Mouse (Mus musculus) forebrain, embryonic 12.5 days (tissue): Measurements from ENCODE around the gene Cnbd2. TPM values are rescaled to one million over a fixed set of nuclear protein-coding genes. Genes with fewer than 3 reads are reported as not detected.

ENCODE experiments used
- ATAC-seq: fragments of 200-750 bp; cut with Nextera tagmentation; 2 replicates; pipeline ENCODE4 v1.8.0; 2017; ENCODE audit warnings: moderate TSS enrichment; ENCODE audit not compliant: low FRiP score
- H3K27ac ChIP-seq: fragments of 300-500 bp; sonication (generic); 2 replicates; pipeline ENCODE4 v1.5.1; 2016; ENCODE audit warnings: mild to moderate bottlenecking
- H3K27me3 ChIP-seq: fragments of 300-500 bp; sonication (generic); 2 replicates; pipeline ENCODE4 v1.6.1; 2016; ENCODE audit warnings: mild to moderate bottlenecking
- H3K36me3 ChIP-seq: fragments of 300-500 bp; sonication (generic); replicated peaks from 2 replicates; pipeline ENCODE4 v1.6.1; 2016; ENCODE audit warnings: mild to moderate bottlenecking
- H3K4me1 ChIP-seq: fragments of 300-500 bp; sonication (generic); 2 replicates; pipeline ENCODE4 v1.6.1; 2016
- H3K4me2 ChIP-seq: fragments of 300-500 bp; sonication (generic); 2 replicates; pipeline ENCODE4 v1.6.1; 2016; ENCODE audit warnings: mild to moderate bottlenecking, moderate library complexity
- H3K4me3 ChIP-seq: fragments of 300-500 bp; sonication (generic); replicated peaks from 2 replicates; pipeline ENCODE4 v1.5.1; 2016; ENCODE audit warnings: mild to moderate bottlenecking
- H3K9ac ChIP-seq: fragments of 300-500 bp; sonication (generic); 2 replicates; pipeline ENCODE4 v1.6.1; 2016; ENCODE audit warnings: mild to moderate bottlenecking
- H3K9me3 ChIP-seq: fragments of 300-500 bp; sonication (generic); 2 replicates; pipeline ENCODE4 v1.6.1; 2016
- WGBS: fragments of 180-500 bp; shearing (Covaris S2); methylation state at CpG from one replicate; pipeline ENCODE4 v1.1.7; 2016; 5-methylcytosine and 5-hydroxymethylcytosine counted together
- polyA plus RNA-seq: library from polyadenylated mRNA; unstranded; fragments of >200 nt; fragmentation: Nextera tagmentation; extraction: Ambion mirVana; gene quantifications from 2 replicates; pipeline ENCODE4 v1.2.1, GENCODE M21; 2016

Cnbd2 gene
- polyA plus RNA-seq, 1 experiment from 2014 or later, result 5.2 TPM

GRCm38 (mm10) chr2:156296190-156296589 is 15.9 kb upstream of the Cnbd2 start:
- H3K4me1 ChIP-seq, result no peaks in the 10 kb centered on the region
- no peak overlapping the region for H3K27ac ChIP-seq
- no peak for ATAC-seq
- no peak overlapping the region for H3K4me3 ChIP-seq
- no peaks in the 10 kb centered on the region for H3K9me3 ChIP-seq
- H3K36me3 ChIP-seq, result peaks cover 76% of the 10 kb centered on the region
- H3K4me2 ChIP-seq, result no peak overlapping the region
- over 99% methylated on average over 3 of the region's 3 CpGs for WGBS
- no peaks in the 10 kb centered on the region for H3K27me3 ChIP-seq
- H3K9ac ChIP-seq, result no peak overlapping the region

- Histone ChIP-seq H3K4me3 (no peak overlapping the region), H3K36me3 (peaks cover 83% of the 10 kb centered on the region), H3K4me1 (no peaks in the 10 kb centered on the region), H3K4me2 (no peak overlapping the region), H3K27me3 (no peaks in the 10 kb centered on the region), H3K27ac (no peak overlapping the region), H3K9me3 (no peaks in the 10 kb centered on the region), H3K9ac (no peak overlapping the region)
- no peak for ATAC-seq
- WGBS, result 91% methylated on average over 3 of the region's 3 CpGs
Observed at GRCm38 (mm10) chr2:156297653-156298052, 14.4 kb upstream of the Cnbd2 start.

GRCm38 (mm10) chr2:156298458-156298857 is 13.6 kb upstream of the Cnbd2 start:
- 92% methylated on average over 7 of the region's 7 CpGs for WGBS

GRCm38 (mm10) chr2:156302063-156302462 is 10.0 kb upstream of the Cnbd2 start:
- H3K9me3 ChIP-seq, result no peaks in the 10 kb centered on the region
- no peaks in the 10 kb centered on the region for H3K4me1 ChIP-seq
- no peak overlapping the region for H3K4me2 ChIP-seq
- no peak overlapping the region for H3K9ac ChIP-seq
- peaks cover 79% of the 10 kb centered on the region for H3K36me3 ChIP-seq
- H3K27me3 ChIP-seq, result no peaks in the 10 kb centered on the region
- no peak for ATAC-seq
- no peak overlapping the region for H3K27ac ChIP-seq
- WGBS, result 96% methylated on average over 4 of the region's 4 CpGs
- no peak overlapping the region for H3K4me3 ChIP-seq

More at GRCm38 (mm10) chr2:156298458-156298857, 13.6 kb upstream of the Cnbd2 start:
- no peak overlapping the region for H3K4me3 ChIP-seq
- ATAC-seq, result no peak
- no peak overlapping the region for H3K9ac ChIP-seq
- peaks cover 82% of the 10 kb centered on the region for H3K36me3 ChIP-seq
- H3K4me1 ChIP-seq, result no peaks in the 10 kb centered on the region
- no peaks in the 10 kb centered on the region for H3K9me3 ChIP-seq
- H3K4me2 ChIP-seq, result no peak overlapping the region
- no peak overlapping the region for H3K27ac ChIP-seq
- no peaks in the 10 kb centered on the region for H3K27me3 ChIP-seq

- Histone ChIP-seq H3K36me3 (peaks cover 68% of the 10 kb centered on the region), H3K9me3 (no peaks in the 10 kb centered on the region), H3K4me3 (no peak overlapping the region), H3K4me1 (no peaks in the 10 kb centered on the region), H3K4me2 (no peak overlapping the region), H3K9ac (no peak overlapping the region), H3K27ac (no peak overlapping the region), H3K27me3 (no peaks in the 10 kb centered on the region)
- 95% methylated on average over 4 of the region's 4 CpGs for WGBS
- ATAC-seq, result no peak
Observed at GRCm38 (mm10) chr2:156304351-156304750, 7.7 kb upstream of the Cnbd2 start.

- no peak overlapping the region for H3K9ac ChIP-seq
- no peaks in the 10 kb centered on the region for H3K4me1 ChIP-seq
- ATAC-seq, result no peak
- no peak overlapping the region for H3K4me3 ChIP-seq
- H3K4me2 ChIP-seq, result no peak overlapping the region
- H3K27me3 ChIP-seq, result no peaks in the 10 kb centered on the region
- no peaks in the 10 kb centered on the region for H3K9me3 ChIP-seq
- H3K27ac ChIP-seq, result no peak overlapping the region
- peaks cover 63% of the 10 kb centered on the region for H3K36me3 ChIP-seq
- WGBS, result 83% methylated on average over 2 of the region's 2 CpGs
Observed at GRCm38 (mm10) chr2:156305818-156306217, 6.3 kb upstream of the Cnbd2 start.

- H3K4me2 ChIP-seq, result no peak overlapping the region
- peaks cover 48% of the 10 kb centered on the region for H3K36me3 ChIP-seq
- 70% methylated on average over 5 of the region's 5 CpGs for WGBS
- no peak overlapping the region for H3K27ac ChIP-seq
- H3K9me3 ChIP-seq, result no peaks in the 10 kb centered on the region
- no peak for ATAC-seq
- H3K27me3 ChIP-seq, result no peaks in the 10 kb centered on the region
- no peak overlapping the region for H3K4me3 ChIP-seq
- no peak overlapping the region for H3K9ac ChIP-seq
- H3K4me1 ChIP-seq, result peaks cover 6% of the 10 kb centered on the region; the same call in 1 of the 2 replicates
Observed at GRCm38 (mm10) chr2:156307261-156307660, 4.8 kb upstream of the Cnbd2 start.

GRCm38 (mm10) chr2:156309948-156310347 is 2.2 kb upstream of the Cnbd2 start:
- H3K36me3 ChIP-seq, result peaks cover 29% of the 10 kb centered on the region
- H3K4me2 ChIP-seq, result no peak overlapping the region
- 96% methylated on average over 5 of the region's 5 CpGs for WGBS
- ATAC-seq, result no peak
- no peaks in the 10 kb centered on the region for H3K9me3 ChIP-seq
- H3K27ac ChIP-seq, result no peak overlapping the region
- no peak overlapping the region for H3K9ac ChIP-seq
- H3K4me3 ChIP-seq, result no peak overlapping the region
- H3K27me3 ChIP-seq, result no peaks in the 10 kb centered on the region
- H3K4me1 ChIP-seq, result peaks cover 14% of the 10 kb centered on the region

GRCm38 (mm10) chr2:156310455-156310854 is 1.6 kb upstream of the Cnbd2 start:
- Histone ChIP-seq H3K4me2 (no peak overlapping the region), H3K9me3 (no peaks in the 10 kb centered on the region), H3K27ac (no peak overlapping the region), H3K4me1 (peaks cover 14% of the 10 kb centered on the region), H3K4me3 (no peak overlapping the region), H3K9ac (no peak overlapping the region), H3K36me3 (peaks cover 25% of the 10 kb centered on the region), H3K27me3 (no peaks in the 10 kb centered on the region)
- ATAC-seq, result no peak
- WGBS, result 97% methylated on average over 5 of the region's 5 CpGs

GRCm38 (mm10) chr2:156310945-156311344 is 1.2 kb upstream of the Cnbd2 start:
- H3K27ac ChIP-seq, result 0 out of 2 replicates have a peak overlapping the region, but pooled peaks have one; percentile 98
- WGBS, result 93% methylated on average over 5 of the region's 5 CpGs
- ATAC-seq, result no peak
- H3K27me3 ChIP-seq, result no peaks in the 10 kb centered on the region
- peak overlapping the region; percentile 89 for H3K4me2 ChIP-seq
- no peaks in the 10 kb centered on the region for H3K9me3 ChIP-seq
- peaks cover 22% of the 10 kb centered on the region for H3K36me3 ChIP-seq
- H3K4me3 ChIP-seq, result no peak overlapping the region
- H3K4me1 ChIP-seq, result peaks cover 14% of the 10 kb centered on the region
- no peak overlapping the region for H3K9ac ChIP-seq

GRCm38 (mm10) chr2:156311441-156311840 is 658 bp upstream of the Cnbd2 start:
- peak overlapping the region; percentile 87 for H3K4me3 ChIP-seq
- H3K4me2 ChIP-seq, result peak overlapping the region; percentile 89
- H3K9ac ChIP-seq, result peak overlapping the region; percentile 87
- no peaks in the 10 kb centered on the region for H3K9me3 ChIP-seq
- peaks cover 14% of the 10 kb centered on the region for H3K4me1 ChIP-seq
- peaks cover 19% of the 10 kb centered on the region for H3K36me3 ChIP-seq
- ATAC-seq, result no peak
- 25% methylated on average over 8 of the region's 8 CpGs for WGBS
- no peaks in the 10 kb centered on the region for H3K27me3 ChIP-seq
- H3K27ac ChIP-seq, result peak overlapping the region; percentile 98

- Histone ChIP-seq H3K4me2 (peak overlapping the region; percentile 89), H3K27me3 (no peaks in the 10 kb centered on the region), H3K9me3 (no peaks in the 10 kb centered on the region), H3K36me3 (peaks cover 15% of the 10 kb centered on the region), H3K9ac (peak overlapping the region; percentile 87), H3K4me3 (peak overlapping the region; percentile 87), H3K27ac (peak overlapping the region; percentile 98), H3K4me1 (peaks cover 14% of the 10 kb centered on the region)
- ATAC-seq, result peak; percentile 59
- WGBS, result under 1% methylated on average over 53 of the region's 53 CpGs
Observed at GRCm38 (mm10) chr2:156311841-156312291, 233 bp upstream of the Cnbd2 start.

GRCm38 (mm10) chr2:156313153-156313552 is 1.1 kb downstream of the Cnbd2 start:
- no peaks in the 10 kb centered on the region for H3K27me3 ChIP-seq
- no peaks in the 10 kb centered on the region for H3K9me3 ChIP-seq
- H3K36me3 ChIP-seq, result 0 out of 2 replicates have a peak, but pooled peaks cover 10% of the 10 kb centered on the region
- peak overlapping the region; percentile 87 for H3K9ac ChIP-seq
- H3K4me2 ChIP-seq, result peak overlapping the region; percentile 89
- peaks cover 14% of the 10 kb centered on the region for H3K4me1 ChIP-seq
- H3K4me3 ChIP-seq, result peak overlapping the region; percentile 87
- 50% methylated on average over 3 of the region's 3 CpGs for WGBS
- peak overlapping the region; percentile 98; the same call in 1 of the 2 replicates for H3K27ac ChIP-seq
- no peak for ATAC-seq
